ENCODE assay signal across 8 mouse cellular contexts in genomic region chr11:119041325-119041716, GRCm38 (mm10). TPM values are rescaled to one million over a fixed set of nuclear protein-coding genes. Genes with fewer than 3 reads are reported as not detected.
DNase-seq lines count a peak whose midpoint lies in the region; ATAC-seq and TF ChIP-seq lines count a peak whose summit lies in the region.

No protein-coding gene starts in this region.

- TF ChIP-seq CTCF in layer of hippocampus, adult 2 months (conservative IDR thresholded peaks at IDR 0.05): no peak
- no peak for TF ChIP-seq CTCF in small intestine, adult 2 months (IDR thresholded peaks at IDR 0.05; ENCODE audit: extremely low read depth, insufficient read length, insufficient replicate concordance, low read depth, low read length)

- ATAC-seq in forebrain, embryonic 13.5 days: no peak; the same call in 1 of the 2 replicates
- ATAC-seq in liver, embryonic 13.5 days (ENCODE audit: low read depth): peak; percentile 52; the same call in 1 of the 2 replicates

- H3K4me3 ChIP-seq in layer of hippocampus, adult 2 months: peak overlapping the region; percentile 66
- H3K4me3 ChIP-seq in forebrain, embryonic 13.5 days: peak overlapping the region; percentile 75
- H3K4me3 ChIP-seq in liver, embryonic 13.5 days (replicated peaks): peak overlapping the region; percentile 67
- peak overlapping the region; percentile 79 for H3K4me3 ChIP-seq in small intestine, adult 2 months (ENCODE audit: low read depth, low read length)

- H3K27me3 ChIP-seq in forebrain, embryonic 13.5 days: peaks cover 83% of the 10 kb centered on the region
- H3K27me3 ChIP-seq in liver, embryonic 13.5 days: peaks cover 100% of the 10 kb centered on the region
- peaks cover 59% of the 10 kb centered on the region for H3K27me3 ChIP-seq in small intestine, adult 2 months (ENCODE audit: control insufficient read depth, insufficient read depth, low read length)

- under 1% methylated on average over 31 of the region's 31 CpGs for WGBS in forebrain, embryonic 13.5 days
- under 1% methylated on average over 31 of the region's 31 CpGs for WGBS in liver, embryonic 13.5 days (ENCODE audit: insufficient replicate concordance)
- 1% methylated on average over 31 of the region's 31 CpGs for WGBS in small intestine, adult 2 months

- peaks cover 73% of the 10 kb centered on the region for H3K4me1 ChIP-seq in forebrain, embryonic 13.5 days
- peaks cover 55% of the 10 kb centered on the region for H3K4me1 ChIP-seq in liver, embryonic 13.5 days (replicated peaks)
- H3K4me1 ChIP-seq in small intestine, adult 2 months (ENCODE audit: control insufficient read depth, insufficient read depth, insufficient read length, low read length): peaks cover 43% of the 10 kb centered on the region

- H3K9ac ChIP-seq in forebrain, embryonic 13.5 days: peak overlapping the region; percentile 80
- peak overlapping the region; percentile 61 for H3K9ac ChIP-seq in liver, embryonic 13.5 days

- peak; percentile 52 to 67 for DNase-seq in layer of hippocampus, adult 2 months (ENCODE audit: low spot score in 2 of 2)
- DNase-seq in layer of hippocampus, adult 8-10 months (ENCODE audit: low spot score in 2 of 2): no peak
- DNase-seq in R1 (ENCODE audit: low read depth, low spot score): peak; percentile 85
- no peak for DNase-seq in liver, embryonic 13.5 days
- no peak for DNase-seq in thymus, postnatal 0 days (ENCODE audit: low spot score)
- DNase-seq in layer of hippocampus, postnatal 25 days (ENCODE audit: extremely low spot score in 1 of 2, low spot score in 1 of 2): no peak

- H3K9me3 ChIP-seq in forebrain, embryonic 13.5 days (replicated peaks): no peaks in the 10 kb centered on the region
- H3K9me3 ChIP-seq in liver, embryonic 13.5 days (replicated peaks): no peaks in the 10 kb centered on the region

- H3K36me3 ChIP-seq in forebrain, embryonic 13.5 days (ENCODE audit: poor library complexity, severe bottlenecking): peaks cover 10% of the 10 kb centered on the region
- H3K36me3 ChIP-seq in liver, embryonic 13.5 days: peaks cover 6% of the 10 kb centered on the region
- H3K36me3 ChIP-seq in small intestine, adult 2 months (ENCODE audit: control insufficient read depth, insufficient read depth, low read length): peaks cover 7% of the 10 kb centered on the region; the same call in 1 of the 2 replicates

- peak overlapping the region; percentile 94 for H3K4me2 ChIP-seq in forebrain, embryonic 13.5 days
- H3K4me2 ChIP-seq in liver, embryonic 13.5 days: peak overlapping the region; percentile 89

- no peak for TF ChIP-seq POLR2A in small intestine, adult 2 months (IDR thresholded peaks at IDR 0.05; ENCODE audit: low read depth, low read length)

- peak overlapping the region; percentile 96 for H3K27ac ChIP-seq in layer of hippocampus, adult 2 months
- peak overlapping the region; percentile 72 for H3K27ac ChIP-seq in forebrain, embryonic 13.5 days
- H3K27ac ChIP-seq in liver, embryonic 13.5 days: no peak overlapping the region
- no peak overlapping the region for H3K27ac ChIP-seq in small intestine, adult 2 months (ENCODE audit: insufficient read depth, low read depth, low read length)

RNA-seq across cellular contexts. Expression of gene Cbx8, which starts 0.6 kb away (rescaled TPM):
- 10 to 100 TPM; 10.2 to 11.3 TPM for total RNA-seq in layer of hippocampus, adult 2 months (2021)
- 10 to 100 TPM in 2 of 4 experiments, 1 to 10 TPM in 2; 6.9 to 11.9 (median 9.6) TPM for total RNA-seq in layer of hippocampus, adult 8-10 months (2022)
- polyA plus RNA-seq in forebrain, embryonic 13.5 days (2015; fragmentation: Nextera tagmentation; extraction: Ambion mirVana): 9.8 and 12.3 TPM in 2 replicates
- polyA plus RNA-seq in liver, embryonic 13.5 days (2015; fragmentation: Nextera tagmentation; extraction: Ambion mirVana): 2.4 and 2.8 TPM in 2 replicates
- 4.4 and 4.7 TPM in 2 replicates for polyA plus RNA-seq in small intestine, adult 2 months (2012; rRNA removed)
- 10.7 and 12.3 TPM in 2 replicates for polyA plus RNA-seq in thymus, postnatal 0 days (2015; fragmentation: Nextera tagmentation; extraction: Ambion mirVana)
- 10 to 100 TPM; 13.8 to 16.7 TPM for total RNA-seq in layer of hippocampus, postnatal 25 days (2021)

RNA-seq across cellular contexts. Expression of gene Cbx2, which starts 18.6 kb away (rescaled TPM):
- total RNA-seq in layer of hippocampus, adult 2 months (2021): 1 to 10 TPM; 2.9 to 3.1 TPM
- total RNA-seq in layer of hippocampus, adult 8-10 months (2022): 1 to 10 TPM; 1.7 to 3.9 (median 2.4) TPM
- polyA plus RNA-seq in forebrain, embryonic 13.5 days (2015; fragmentation: Nextera tagmentation; extraction: Ambion mirVana): 45.2 and 52.0 TPM in 2 replicates
- polyA plus RNA-seq in liver, embryonic 13.5 days (2015; fragmentation: Nextera tagmentation; extraction: Ambion mirVana): 3.8 and 4.1 TPM in 2 replicates
- polyA plus RNA-seq in small intestine, adult 2 months (2012; rRNA removed): 1.6 and 3.1 TPM in 2 replicates
- 19.5 and 22.3 TPM in 2 replicates for polyA plus RNA-seq in thymus, postnatal 0 days (2015; fragmentation: Nextera tagmentation; extraction: Ambion mirVana)
- total RNA-seq in layer of hippocampus, postnatal 25 days (2021): 1 to 10 TPM; 4.0 to 4.4 TPM

RNA-seq across cellular contexts. Expression of gene Cbx4, which starts 44.7 kb away (rescaled TPM):
- 10 to 100 TPM; 53.7 to 60.4 TPM for total RNA-seq in layer of hippocampus, adult 2 months (2021)
- 10 to 100 TPM; 40.7 to 47.2 (median 44.0) TPM for total RNA-seq in layer of hippocampus, adult 8-10 months (2022)
- polyA plus RNA-seq in forebrain, embryonic 13.5 days (2015; fragmentation: Nextera tagmentation; extraction: Ambion mirVana): 10.2 and 11.5 TPM in 2 replicates
- 2.0 and 2.4 TPM in 2 replicates for polyA plus RNA-seq in liver, embryonic 13.5 days (2015; fragmentation: Nextera tagmentation; extraction: Ambion mirVana)
- 4.2 and 7.6 TPM in 2 replicates for polyA plus RNA-seq in small intestine, adult 2 months (2012; rRNA removed)
- polyA plus RNA-seq in thymus, postnatal 0 days (2015; fragmentation: Nextera tagmentation; extraction: Ambion mirVana): 25.1 and 26.8 TPM in 2 replicates
- total RNA-seq in layer of hippocampus, postnatal 25 days (2021): 10 to 100 TPM; 62.1 to 67.7 TPM

RNA-seq across cellular contexts. Expression of gene Enpp7, which starts 53.3 kb away (rescaled TPM):
- not detected for total RNA-seq in layer of hippocampus, adult 2 months (2021)
- not detected for total RNA-seq in layer of hippocampus, adult 8-10 months (2022)
- not detected in 2 replicates for polyA plus RNA-seq in forebrain, embryonic 13.5 days (2015; fragmentation: Nextera tagmentation; extraction: Ambion mirVana)
- not detected in 2 replicates for polyA plus RNA-seq in liver, embryonic 13.5 days (2015; fragmentation: Nextera tagmentation; extraction: Ambion mirVana)
- polyA plus RNA-seq in small intestine, adult 2 months (2012; rRNA removed): 10.8 and 2,214 TPM in 2 replicates
- not detected in 2 replicates for polyA plus RNA-seq in thymus, postnatal 0 days (2015; fragmentation: Nextera tagmentation; extraction: Ambion mirVana)
- not detected for total RNA-seq in layer of hippocampus, postnatal 25 days (2021)

Comparison
In these comparisons a context has a peak if more than half of its experiments do, and no peak if none do; other contexts are left out.
1. DNase-seq: peak in layer of hippocampus, adult 2 months (2 of 2) and R1 (single experiment); none in layer of hippocampus, adult 8-10 months (0 of 2), liver, embryonic 13.5 days (single experiment), thymus, postnatal 0 days (single experiment) and layer of hippocampus, postnatal 25 days (0 of 2).
2. H3K27ac ChIP-seq: peak in layer of hippocampus, adult 2 months (single experiment) and forebrain, embryonic 13.5 days (single experiment); none in liver, embryonic 13.5 days (single experiment) and small intestine, adult 2 months (single experiment).
3. Peak in every context shown above with its lines, with median percentiles within 50 percentile points of each other: H3K4me3 ChIP-seq.